ENCODE assay signal across 11 mouse cellular contexts in the genomic region with DNA sequence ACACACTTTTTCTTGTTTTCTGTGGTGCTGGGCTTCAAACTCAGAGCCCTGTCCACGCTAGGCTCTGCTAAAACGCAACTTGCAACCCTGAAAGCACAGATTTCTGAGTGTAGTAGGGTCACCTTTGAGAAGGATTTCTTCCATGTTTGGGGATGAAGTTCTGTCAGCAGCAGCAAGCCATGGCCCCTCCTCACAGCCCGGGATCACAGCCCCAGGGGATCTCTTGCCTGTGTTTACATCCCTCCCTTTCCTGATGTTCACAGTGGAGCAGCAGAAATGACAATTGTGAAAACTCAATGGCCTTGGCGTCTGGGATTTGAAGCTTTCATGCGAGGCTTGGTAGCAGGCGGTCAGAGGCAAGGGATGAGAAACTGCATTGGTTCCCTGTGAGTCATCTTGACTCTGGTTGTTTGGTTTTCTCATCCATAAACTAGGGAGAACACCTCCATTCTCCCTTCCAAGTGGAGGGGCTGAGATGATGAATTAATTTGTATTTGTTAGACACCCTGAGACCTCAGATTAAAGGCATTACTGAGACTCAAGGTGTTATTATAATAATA. TPM values are rescaled to one million over a fixed set of nuclear protein-coding genes. Genes with fewer than 3 reads are reported as not detected.
DNase-seq lines count a peak whose midpoint lies in the region; ATAC-seq and TF ChIP-seq lines count a peak whose summit lies in the region.
"Had no signal": no experiment of that assay in that cellular context is flagged by ENCODE, and none has a peak within 500 bp of the region (broad histone marks: within the 10 kb centered on the region; RNA-seq: fewer than 3 reads in every experiment).

TSS of gene Plekhg3 (plus strand) at position 312 of the 560 bp plus-strand sequence.

- H3K36me3 ChIP-seq in kidney, adult 2 months (ENCODE audit: control insufficient read depth, insufficient read depth, low read length) = no peaks in the 10 kb centered on the region
- no peaks in the 10 kb centered on the region for H3K36me3 ChIP-seq in intestine, postnatal 0 days (ENCODE audit: control insufficient read depth, insufficient read depth)
- H3K36me3 ChIP-seq in hindbrain, embryonic 16.5 days (ENCODE audit: control insufficient read depth, insufficient read depth, low read length) = no peaks in the 10 kb centered on the region
- H3K36me3 ChIP-seq: hindbrain, embryonic 13.5 days had no signal

- TF ChIP-seq POLR2A in kidney, adult 2 months (IDR thresholded peaks at IDR 0.05; ENCODE audit: low read depth, low read length) = no peak

- peaks cover 11% of the 10 kb centered on the region; the same call in 1 of the 2 replicates for H3K4me1 ChIP-seq in kidney, adult 2 months (ENCODE audit: control insufficient read depth, insufficient read depth, low read length)
- peaks cover 11% of the 10 kb centered on the region for H3K4me1 ChIP-seq in intestine, postnatal 0 days (replicated peaks; ENCODE audit: control insufficient read depth, insufficient read depth, low read length)
- H3K4me1 ChIP-seq in hindbrain, embryonic 16.5 days (ENCODE audit: control insufficient read depth, insufficient read depth, low read depth, low read length) = peaks cover 16% of the 10 kb centered on the region

- no peaks in the 10 kb centered on the region for H3K9me3 ChIP-seq in intestine, postnatal 0 days (ENCODE audit: control insufficient read depth)
- no peaks in the 10 kb centered on the region for H3K9me3 ChIP-seq in hindbrain, embryonic 16.5 days (ENCODE audit: control insufficient read depth, low read length)
- H3K9me3 ChIP-seq: hindbrain, embryonic 13.5 days; megakaryocyte, embryonic 14.5 days had no signal

- H3K27ac ChIP-seq in kidney, adult 2 months (ENCODE audit: insufficient read depth, low read depth, low read length) = peak within 1 kb of the TSS; percentile 85; the same call in 1 of the 2 replicates
- peak within 1 kb of the TSS; percentile 95 for H3K27ac ChIP-seq in intestine, postnatal 0 days (ENCODE audit: low read depth, low read length)
- no peak within 1 kb of the TSS for H3K27ac ChIP-seq in hindbrain, embryonic 16.5 days (ENCODE audit: low read depth, low read length)
- H3K27ac ChIP-seq: hindbrain, embryonic 13.5 days had no signal

- H3K9ac ChIP-seq in intestine, postnatal 0 days (ENCODE audit: low read depth, low read length) = peak within 1 kb of the TSS; percentile 48; the same call in 1 of the 2 replicates
- no peak within 1 kb of the TSS for H3K9ac ChIP-seq in hindbrain, embryonic 16.5 days (ENCODE audit: low read depth, low read length)
- H3K9ac ChIP-seq: hindbrain, embryonic 13.5 days had no signal

- WGBS in kidney, adult 2 months = 73% methylated on average over 6 of the region's 6 CpGs
- 50% methylated on average over 6 of the region's 6 CpGs for WGBS in intestine, postnatal 0 days
- 32% methylated on average over 6 of the region's 6 CpGs for WGBS in hindbrain, embryonic 16.5 days

- H3K4me2 ChIP-seq in intestine, postnatal 0 days (replicated peaks; ENCODE audit: low read depth) = peak within 1 kb of the TSS; percentile 80
- no peak within 1 kb of the TSS for H3K4me2 ChIP-seq in hindbrain, embryonic 16.5 days (ENCODE audit: low read length)
- H3K4me2 ChIP-seq: hindbrain, embryonic 13.5 days had no signal

- no peak for DNase-seq in kidney, adult 2 months
- DNase-seq in kidney, postnatal 14 days = no peak
- DNase-seq in 3134 (ENCODE audit: extremely low read depth, insufficient read length, low spot score) = peak; percentile 29
- DNase-seq in adrenal gland, postnatal 4 days (ENCODE audit: low spot score in 2 of 2) = no peak
- DNase-seq in right cerebral cortex, postnatal 25 days = no peak
- DNase-seq in urinary bladder, adult 18-20 months (ENCODE audit: low spot score in 2 of 2) = no peak
- DNase-seq: cerebellum, postnatal 36 days had no signal

- no peak for TF ChIP-seq CTCF in kidney, adult 2 months (conservative IDR thresholded peaks at IDR 0.05; ENCODE audit: insufficient read depth, insufficient read length, low read depth, low read length)
- TF ChIP-seq CTCF in intestine, postnatal 0 days (IDR thresholded peaks at IDR 0.05; ENCODE audit: low read depth) = no peak

- H3K4me3 ChIP-seq in kidney, adult 2 months (ENCODE audit: insufficient read depth, low read depth, low read length) = no peak within 1 kb of the TSS
- peak within 1 kb of the TSS; percentile 52 for H3K4me3 ChIP-seq in intestine, postnatal 0 days (ENCODE audit: low read depth, low read length)
- no peak within 1 kb of the TSS for H3K4me3 ChIP-seq in hindbrain, embryonic 16.5 days (ENCODE audit: low read length)
- H3K4me3 ChIP-seq: hindbrain, embryonic 13.5 days had no signal

- no peak for ATAC-seq in intestine, postnatal 0 days
- no peak for ATAC-seq in hindbrain, embryonic 16.5 days

- H3K27me3 ChIP-seq in kidney, adult 2 months (replicated peaks; ENCODE audit: control insufficient read depth, insufficient read depth, low read length) = no peaks in the 10 kb centered on the region
- H3K27me3 ChIP-seq in intestine, postnatal 0 days (replicated peaks; ENCODE audit: control insufficient read depth, insufficient read depth, low read length) = no peaks in the 10 kb centered on the region
- H3K27me3 ChIP-seq in hindbrain, embryonic 16.5 days (replicated peaks; ENCODE audit: control insufficient read depth, insufficient read depth, low read length) = peaks cover 23% of the 10 kb centered on the region

RNA-seq across cellular contexts. Expression of gene Plekhg3, which starts in this region (rescaled TPM):
- 57.9 and 67.6 TPM in 2 replicates for polyA plus RNA-seq in kidney, adult 2 months (2012; rRNA removed)
- total RNA-seq in adrenal gland, postnatal 4 days (2021) = 10 to 100 TPM; 21.0 to 29.2 TPM
- polyA plus RNA-seq in intestine, postnatal 0 days (2015; fragmentation: Nextera tagmentation; extraction: Ambion mirVana) = 5.7 and 7.5 TPM in 2 replicates
- 1.7 TPM in 2 replicates for polyA plus RNA-seq in hindbrain, embryonic 16.5 days (2015; fragmentation: Nextera tagmentation; extraction: Ambion mirVana)
